Mouse (Mus musculus) midbrain, embryonic 10.5 days (tissue): ENCODE data around the gene Dis3. TPM values are rescaled to one million over a fixed set of nuclear protein-coding genes. Genes with fewer than 3 reads are reported as not detected.

ENCODE experiments used
- DNase-seq: peaks from one replicate; pipeline ENCODE4 v3.0.0-alpha.2; 2017; ENCODE audit warnings: low spot score
- H3K27ac ChIP-seq: fragments of 300-500 bp; sonication (generic); replicated peaks from 2 replicates; pipeline ENCODE4 v1.5.1; 2016; ENCODE audit warnings: mild to moderate bottlenecking
- H3K27me3 ChIP-seq: fragments of 300-500 bp; sonication (generic); 2 replicates; pipeline ENCODE4 v1.6.1; 2016; ENCODE audit warnings: low read depth, mild to moderate bottlenecking; ENCODE audit not compliant: poor library complexity, severe bottlenecking
- H3K36me3 ChIP-seq: fragments of 300-500 bp; sonication (generic); 2 replicates; pipeline ENCODE4 v1.6.1; 2016; ENCODE audit warnings: mild to moderate bottlenecking, moderate library complexity
- H3K4me1 ChIP-seq: fragments of 300-500 bp; sonication (generic); 2 replicates; pipeline ENCODE4 v1.6.1; 2016
- H3K4me3 ChIP-seq: fragments of 300-500 bp; sonication (generic); 2 replicates; pipeline ENCODE4 v1.5.1; 2016; ENCODE audit warnings: mild to moderate bottlenecking, moderate library complexity
- H3K9me3 ChIP-seq: fragments of 300-500 bp; sonication (generic); replicated peaks from 2 replicates; pipeline ENCODE4 v1.6.1; 2016; ENCODE audit warnings: mild to moderate bottlenecking
- WGBS: fragments of 180-500 bp; shearing (Covaris S2); methylation state at CpG from one replicate; pipeline ENCODE4 v1.1.7; 2016; 5-methylcytosine and 5-hydroxymethylcytosine counted together
- polyA plus RNA-seq: library from polyadenylated mRNA; unstranded; fragments of >200 nt; fragmentation: Nextera tagmentation; extraction: Ambion mirVana; gene quantifications from 2 replicates; pipeline ENCODE4 v1.2.1, GENCODE M21; 2016

Dis3 gene
- polyA plus RNA-seq, 1 experiment from 2014 or later, result 37.8 TPM

- no peaks in the 10 kb centered on the region for H3K27me3 ChIP-seq
- H3K9me3 ChIP-seq, result no peaks in the 10 kb centered on the region
- no peak overlapping the region for H3K4me3 ChIP-seq
- peaks cover 51% of the 10 kb centered on the region for H3K36me3 ChIP-seq
- no peak overlapping the region for H3K27ac ChIP-seq
- 86% methylated on average over 4 of the region's 4 CpGs for WGBS
- DNase-seq, result no peak
- H3K4me1 ChIP-seq, result no peaks in the 10 kb centered on the region
Measured at GRCm38 (mm10) chr14:99117576-99117975, 18.0 kb upstream of the Dis3 start.

- H3K27ac ChIP-seq, result no peak overlapping the region
- no peak overlapping the region for H3K4me3 ChIP-seq
- no peaks in the 10 kb centered on the region for H3K4me1 ChIP-seq
- no peaks in the 10 kb centered on the region for H3K9me3 ChIP-seq
- H3K27me3 ChIP-seq, result no peaks in the 10 kb centered on the region
- no peak for DNase-seq
- WGBS, result 96% methylated on average over 6 of the region's 6 CpGs
- H3K36me3 ChIP-seq, result peaks cover 86% of the 10 kb centered on the region
Measured at GRCm38 (mm10) chr14:99108762-99109161, 9.2 kb upstream of the Dis3 start.

- WGBS, result 85% methylated on average over 2 of the region's 2 CpGs
- Histone ChIP-seq H3K9me3 (no peaks in the 10 kb centered on the region), H3K27me3 (no peaks in the 10 kb centered on the region), H3K4me3 (no peak overlapping the region), H3K4me1 (no peaks in the 10 kb centered on the region), H3K36me3 (peaks cover 86% of the 10 kb centered on the region), H3K27ac (no peak overlapping the region)
- DNase-seq, result no peak
Measured at GRCm38 (mm10) chr14:99107631-99108187, 8.1 kb upstream of the Dis3 start.

GRCm38 (mm10) chr14:99106671-99107070, 7.1 kb upstream of the Dis3 start:
- no peak for DNase-seq
- WGBS, result 98% methylated on average over 2 of the region's 2 CpGs
- Histone ChIP-seq H3K9me3 (no peaks in the 10 kb centered on the region), H3K27ac (no peak overlapping the region), H3K36me3 (peaks cover 87% of the 10 kb centered on the region), H3K27me3 (no peaks in the 10 kb centered on the region), H3K4me1 (no peaks in the 10 kb centered on the region), H3K4me3 (no peak overlapping the region)

- WGBS, result 96% methylated on average over 6 of the region's 6 CpGs
- Histone ChIP-seq H3K4me1 (peaks cover 6% of the 10 kb centered on the region; the same call in 1 of the 2 replicates), H3K27ac (no peak overlapping the region), H3K9me3 (no peaks in the 10 kb centered on the region), H3K36me3 (peaks cover 72% of the 10 kb centered on the region), H3K27me3 (no peaks in the 10 kb centered on the region), H3K4me3 (no peak overlapping the region)
- DNase-seq, result no peak
Measured at GRCm38 (mm10) chr14:99104542-99105123, 5.1 kb upstream of the Dis3 start.

GRCm38 (mm10) chr14:99103050-99103449, 3.5 kb upstream of the Dis3 start:
- H3K4me3 ChIP-seq, result no peak overlapping the region
- no peak overlapping the region for H3K27ac ChIP-seq
- H3K4me1 ChIP-seq, result peaks cover 14% of the 10 kb centered on the region
- 91% methylated on average over 4 of the region's 4 CpGs for WGBS
- H3K36me3 ChIP-seq, result peaks cover 57% of the 10 kb centered on the region
- no peaks in the 10 kb centered on the region for H3K9me3 ChIP-seq
- H3K27me3 ChIP-seq, result no peaks in the 10 kb centered on the region
- DNase-seq, result no peak

- H3K4me3 ChIP-seq, result peak overlapping the region; percentile 98
- H3K27me3 ChIP-seq, result no peaks in the 10 kb centered on the region
- 8% methylated on average over 20 of the region's 20 CpGs for WGBS
- H3K36me3 ChIP-seq, result peaks cover 66% of the 10 kb centered on the region
- H3K27ac ChIP-seq, result peak overlapping the region; percentile 93
- no peaks in the 10 kb centered on the region for H3K9me3 ChIP-seq
- peaks cover 14% of the 10 kb centered on the region for H3K4me1 ChIP-seq
- DNase-seq, result no peak
Measured at GRCm38 (mm10) chr14:99099967-99100587, 507 bp upstream of the Dis3 start.

GRCm38 (mm10) chr14:99088947-99089346, 10.6 kb downstream of the Dis3 start:
- no peak for DNase-seq
- Histone ChIP-seq H3K9me3 (no peaks in the 10 kb centered on the region), H3K27ac (no peak overlapping the region), H3K36me3 (peaks cover 99% of the 10 kb centered on the region), H3K4me1 (no peaks in the 10 kb centered on the region), H3K4me3 (no peak overlapping the region), H3K27me3 (no peaks in the 10 kb centered on the region)
- WGBS, result 93% methylated on average over 7 of the region's 7 CpGs

- WGBS, result 93% methylated on average over 4 of the region's 4 CpGs
- Histone ChIP-seq H3K36me3 (peaks cover 95% of the 10 kb centered on the region), H3K9me3 (no peaks in the 10 kb centered on the region)
Measured at GRCm38 (mm10) chr14:99071146-99071545, 28.4 kb downstream of the Dis3 start.

GRCm38 (mm10) chr14:99063091-99063490, 36.5 kb downstream of the Dis3 start:
- Histone ChIP-seq H3K4me1 (no peaks in the 10 kb centered on the region), H3K4me3 (no peak overlapping the region), H3K27ac (no peak overlapping the region), H3K27me3 (no peaks in the 10 kb centered on the region), H3K9me3 (no peaks in the 10 kb centered on the region), H3K36me3 (peaks cover 89% of the 10 kb centered on the region)
- WGBS, result 93% methylated on average over 2 of the region's 2 CpGs
- no peak for DNase-seq

More at GRCm38 (mm10) chr14:99071146-99071545, 28.4 kb downstream of the Dis3 start:
- H3K27me3 ChIP-seq, result no peaks in the 10 kb centered on the region
- no peak for DNase-seq
- no peak overlapping the region for H3K27ac ChIP-seq
- H3K4me3 ChIP-seq, result no peak overlapping the region
- H3K4me1 ChIP-seq, result no peaks in the 10 kb centered on the region

- Histone ChIP-seq H3K36me3 (peaks cover 89% of the 10 kb centered on the region), H3K27me3 (no peaks in the 10 kb centered on the region), H3K4me1 (no peaks in the 10 kb centered on the region), H3K4me3 (no peak overlapping the region), H3K27ac (no peak overlapping the region), H3K9me3 (no peaks in the 10 kb centered on the region)
- WGBS, result 96% methylated on average over 12 of the region's 12 CpGs
- DNase-seq, result no peak
Measured at GRCm38 (mm10) chr14:99060616-99061015, 39.0 kb downstream of the Dis3 start.

GRCm38 (mm10) chr14:99058959-99059586, 40.5 kb downstream of the Dis3 start:
- DNase-seq, result no peak
- H3K27me3 ChIP-seq, result no peaks in the 10 kb centered on the region
- no peaks in the 10 kb centered on the region for H3K9me3 ChIP-seq
- H3K4me1 ChIP-seq, result no peaks in the 10 kb centered on the region
- WGBS, result 90% methylated on average over 7 of the region's 7 CpGs
- peaks cover 86% of the 10 kb centered on the region for H3K36me3 ChIP-seq
- no peak overlapping the region for H3K27ac ChIP-seq
- H3K4me3 ChIP-seq, result no peak overlapping the region

GRCm38 (mm10) chr14:99046782-99047181, 52.8 kb downstream of the Dis3 start:
- H3K27ac ChIP-seq, result peak overlapping the region; percentile 97
- H3K27me3 ChIP-seq, result no peaks in the 10 kb centered on the region
- H3K9me3 ChIP-seq, result no peaks in the 10 kb centered on the region
- H3K36me3 ChIP-seq, result peaks cover 35% of the 10 kb centered on the region
- H3K4me1 ChIP-seq, result peaks cover 38% of the 10 kb centered on the region
- H3K4me3 ChIP-seq, result peak overlapping the region; percentile 94
- 2% methylated on average over 15 of the region's 15 CpGs for whole genome bisulfite sequencing
- no peak for DNase-seq
